Mouse (Mus musculus) left cerebral cortex, adult 2 months (tissue): Measurements from ENCODE around the gene Gm853. TPM values are rescaled to one million over a fixed set of nuclear protein-coding genes. Genes with fewer than 3 reads are reported as not detected.

ENCODE experiments used
- DNase-seq, 2 experiments: peaks; one replicate each; pipeline ENCODE4 v3.0.0; 2021 to 2022; ENCODE audit warnings: low spot score in 2 of 2, mixed read lengths in 1 of 2; ENCODE audit errors: extremely low spot score in 1 of 2
- H3K27ac ChIP-seq: fragments of 200-600 bp; 2 replicates; pipeline ENCODE4 v1.8.1; 2022
- H3K4me3 ChIP-seq: fragments of 200-600 bp; 2 replicates; pipeline ENCODE4 v1.8.1; 2022
- CTCF ChIP-seq: fragments of 200-600 bp; IDR thresholded peaks from 2 replicates; pipeline ENCODE4 v1.8.1; 2022; ENCODE audit warnings: antibody characterized with exemption, mild to moderate bottlenecking, moderate library complexity
- intact Hi-C: fragments of 180-260 bp; cut with DNase I; formaldehyde crosslinking; loops from one replicate; pipeline ENCODE4 v1.15.1; 2025
- total RNA-seq, 2 experiments: library from RNA; stranded (reverse); gene quantifications; 2 replicates each; pipeline ENCODE4 v1.2.3; 2021

Gm853 gene
- total RNA-seq, 2 experiments from 2014 or later, result not detected

DNA sequence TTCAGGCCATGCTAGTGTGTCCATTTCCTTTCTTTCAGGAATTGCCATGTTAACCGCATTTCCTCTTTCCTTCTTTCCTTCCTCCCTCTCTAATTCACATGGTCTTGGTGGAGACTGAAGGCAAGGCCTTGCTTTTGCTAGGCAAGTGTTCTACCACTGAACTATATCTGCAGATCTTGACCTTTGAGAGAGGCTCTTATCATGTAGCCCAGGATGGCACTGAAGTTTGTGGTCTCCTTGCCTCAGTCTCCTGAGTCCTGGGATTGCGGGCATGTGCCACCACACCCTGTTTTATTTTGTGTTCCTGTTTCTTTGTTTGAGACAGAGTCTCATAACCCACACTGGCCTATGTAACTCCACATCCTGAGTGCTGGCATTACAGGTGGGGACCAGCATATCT is 10.3 kb downstream of the Gm853 start:
- Histone ChIP-seq H3K4me3 (no peak overlapping the region), H3K27ac (no peak overlapping the region)
- intact Hi-C loops, result no loop called here
- DNase-seq, result no peak
- TF ChIP-seq CTCF, result no peak

GRCm38 (mm10) chr4:130198694-130199670 is 23.2 kb downstream of the Gm853 start:
- peak; percentile 85 to 93 for DNase-seq
- Histone ChIP-seq H3K27ac (peak overlapping the region; percentile 77), H3K4me3 (peak overlapping the region; percentile 54)
- peak; percentile 96 for TF ChIP-seq CTCF
- intact Hi-C loops, result loop anchor here (1.0 to 2.0 kb wide), 3 partner anchors 48 to 335 kb away; no protein-coding TSS in a partner anchor

- no peak overlapping the region for H3K4me3 ChIP-seq
- intact Hi-C loops, result no loop called here
- TF ChIP-seq CTCF, result no peak
Measured at GRCm38 (mm10) chr4:130196542-130196941, 25.7 kb downstream of the Gm853 start.

GRCm38 (mm10) chr4:130195924-130196323 is 26.3 kb downstream of the Gm853 start:
- H3K27ac ChIP-seq, result no peak overlapping the region
- intact Hi-C loops, result no loop called here
- DNase-seq, result no peak
- no peak overlapping the region for H3K4me3 ChIP-seq
- no peak for TF ChIP-seq CTCF

More at GRCm38 (mm10) chr4:130196542-130196941, 25.7 kb downstream of the Gm853 start:
- H3K27ac ChIP-seq, result no peak overlapping the region
- no peak for DNase-seq

DNA sequence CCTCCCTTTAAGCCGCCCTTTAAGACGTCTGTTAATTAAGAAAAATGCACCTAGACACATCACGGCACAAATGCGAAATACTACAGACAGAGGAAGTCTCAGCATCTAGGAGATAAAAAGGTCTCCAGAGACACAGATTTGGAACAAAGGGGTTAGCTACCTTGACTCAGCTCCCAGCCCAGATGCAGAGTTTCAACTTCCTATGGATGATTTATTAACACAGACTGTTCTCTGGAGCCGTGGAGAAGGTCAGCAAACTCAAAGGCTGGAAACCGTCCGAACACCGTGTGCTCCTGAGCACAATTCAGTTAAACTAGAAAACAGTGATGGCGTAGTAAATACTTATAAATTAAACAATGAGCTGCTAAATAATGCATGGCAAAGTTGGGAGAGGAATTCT is 29.9 kb downstream of the Gm853 start:
- Histone ChIP-seq H3K27ac (no peak overlapping the region), H3K4me3 (no peak overlapping the region)
- intact Hi-C loops, result no loop called here
- DNase-seq, result no peak
- no peak for TF ChIP-seq CTCF

DNA sequence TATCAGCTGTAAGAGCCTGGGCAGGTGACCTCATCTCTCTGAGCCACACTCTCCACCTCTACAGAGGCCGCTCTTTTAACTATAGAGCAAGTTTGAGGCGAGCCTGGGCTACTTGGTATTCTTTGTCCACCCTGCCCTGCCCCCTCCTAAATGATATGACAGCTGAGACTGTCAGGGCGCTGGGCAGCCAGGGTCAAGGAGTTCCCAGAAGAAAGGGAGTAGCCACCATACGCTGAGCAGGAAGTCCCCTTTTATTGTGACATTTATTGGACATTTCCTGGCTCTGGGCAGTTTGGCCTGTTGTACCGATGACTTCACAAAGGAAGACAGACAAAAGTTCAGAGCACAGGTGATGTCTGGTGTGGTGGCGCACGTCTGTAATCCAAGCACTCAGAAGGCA is 32.6 kb downstream of the Gm853 start:
- no peak overlapping the region for H3K27ac ChIP-seq
- TF ChIP-seq CTCF, result no peak
- DNase-seq, result no peak
- H3K4me3 ChIP-seq, result no peak overlapping the region
- intact Hi-C loops, result loop anchor here (1.0 to 10.0 kb wide), 3 partner anchors 51 to 405 kb away; no protein-coding TSS in a partner anchor

DNA sequence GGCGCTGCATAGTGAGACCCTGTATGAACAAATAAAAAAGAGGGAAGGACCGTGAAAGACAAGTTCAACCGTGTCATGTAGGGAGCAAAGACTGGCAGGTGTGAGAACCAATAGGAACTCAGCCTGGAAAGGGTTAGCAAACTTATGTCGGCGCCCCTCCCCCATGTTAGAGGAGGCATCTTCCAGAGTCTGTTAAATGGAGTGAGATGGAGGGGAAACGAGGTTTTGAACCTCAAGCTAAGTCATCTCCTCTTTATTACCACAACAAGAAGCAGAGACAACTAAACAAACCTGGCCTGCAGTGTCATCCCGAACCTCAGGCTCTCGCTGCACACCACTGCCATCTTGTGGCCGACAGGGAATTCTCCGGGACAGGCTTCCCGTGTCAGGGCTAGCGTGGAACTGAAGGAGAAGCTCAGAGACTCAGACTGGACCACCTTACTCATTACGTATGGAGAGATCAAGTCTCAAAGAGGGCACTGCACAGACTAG is 33.3 kb downstream of the Gm853 start:
- peak; percentile 96 for TF ChIP-seq CTCF
- no peak overlapping the region for H3K4me3 ChIP-seq
- H3K27ac ChIP-seq, result no peak overlapping the region
- intact Hi-C loops, result loop anchor here (1.0 to 10.0 kb wide), 3 partner anchors 51 to 404 kb away; no protein-coding TSS in a partner anchor
- peak; percentile 79 to 86 for DNase-seq

DNA sequence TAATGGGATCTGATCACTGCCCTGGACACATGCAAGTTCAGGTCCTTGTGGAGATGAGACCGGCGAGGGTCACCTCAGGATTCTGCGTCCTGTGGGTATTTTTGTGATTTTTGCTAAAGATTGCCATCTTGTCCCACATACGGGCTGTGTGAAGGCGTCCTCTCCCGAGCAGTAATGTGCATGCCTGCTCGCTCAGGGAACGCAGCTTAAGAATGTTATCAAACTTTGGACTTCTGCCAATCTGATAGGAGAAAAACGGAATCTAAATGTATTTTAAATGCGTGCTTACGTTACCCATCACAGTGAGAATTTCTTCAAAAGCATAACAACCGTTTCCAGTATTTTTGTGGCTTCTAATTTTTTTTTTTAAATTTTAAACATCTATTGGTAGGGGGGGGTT is 35.3 kb downstream of the Gm853 start:
- no peak for TF ChIP-seq CTCF
- no peak overlapping the region for H3K27ac ChIP-seq
- no peak for DNase-seq
- intact Hi-C loops, result loop anchor here (1.0 to 10.0 kb wide), 2 partner anchors 151 to 402 kb away; no protein-coding TSS in a partner anchor
- H3K4me3 ChIP-seq, result no peak overlapping the region

DNA sequence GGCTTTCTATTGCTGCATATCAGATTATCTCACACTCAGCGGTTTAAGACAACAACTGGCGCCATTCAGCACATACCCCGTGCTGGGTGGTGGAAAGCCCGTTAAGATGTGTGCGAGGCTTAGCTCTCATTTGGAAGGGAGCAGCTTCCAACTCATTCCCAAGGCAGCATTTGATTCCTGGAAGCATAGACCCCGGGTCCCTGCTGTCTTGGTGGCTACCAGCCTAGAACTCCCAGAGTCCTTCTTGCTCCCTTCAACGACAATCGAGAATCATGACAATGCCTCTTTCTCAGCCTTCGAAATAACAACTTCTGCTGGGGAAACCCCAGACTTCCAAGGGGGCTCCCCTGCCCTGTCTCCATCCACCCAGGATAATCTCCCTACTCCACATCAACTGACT is 35.8 kb downstream of the Gm853 start:
- Histone ChIP-seq H3K27ac (no peak overlapping the region), H3K4me3 (no peak overlapping the region)
- TF ChIP-seq CTCF, result no peak
- no peak for DNase-seq
- intact Hi-C loops, result loop anchor here (1.0 to 10.0 kb wide), 2 partner anchors 150 to 402 kb away; no protein-coding TSS in a partner anchor

DNA sequence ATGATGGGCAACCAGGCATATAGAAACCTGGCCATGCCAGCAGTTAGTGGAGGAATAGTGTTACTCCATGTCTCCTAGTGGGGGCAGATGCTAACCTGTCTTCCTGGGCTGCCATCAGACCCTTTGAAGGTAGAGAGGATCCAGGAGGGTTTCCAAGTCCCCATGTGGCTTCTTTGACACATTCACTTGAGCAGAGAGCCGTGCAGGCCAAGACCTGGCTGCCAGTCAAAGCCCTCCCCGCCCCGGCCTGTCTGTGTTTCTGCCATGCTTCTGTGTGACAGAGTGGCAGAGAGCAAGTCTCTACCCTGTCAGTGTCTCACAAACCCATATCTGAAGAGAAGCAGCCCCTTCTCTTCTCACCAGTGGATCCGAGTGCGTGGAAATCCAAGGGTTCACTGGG is 38.3 kb downstream of the Gm853 start:
- Histone ChIP-seq H3K4me3 (no peak overlapping the region), H3K27ac (no peak overlapping the region)
- TF ChIP-seq CTCF, result no peak
- intact Hi-C loops, result loop anchor here (10.0 kb wide), 1 partner anchor 399 kb away; no protein-coding TSS in a partner anchor
- no peak for DNase-seq

DNA sequence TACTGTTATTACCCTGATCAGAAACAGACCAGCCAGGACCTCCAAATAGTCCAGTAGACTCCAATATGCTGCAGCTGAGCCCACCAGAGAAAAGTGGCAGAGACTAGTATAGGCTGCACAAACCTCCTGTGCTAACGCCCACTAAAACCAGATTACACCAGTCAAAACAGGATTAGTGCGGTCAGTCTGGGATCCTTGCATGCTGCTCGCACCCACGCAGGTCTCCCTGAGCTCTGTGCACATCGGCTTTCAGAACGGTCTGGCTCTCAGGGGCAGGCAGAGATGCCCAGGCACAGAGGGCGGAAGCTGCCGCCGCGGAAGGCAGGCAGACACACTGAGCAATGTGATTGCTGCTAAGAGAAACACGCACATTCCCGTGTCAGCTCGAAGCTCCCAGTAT is 39.2 kb downstream of the Gm853 start:
- no peak for DNase-seq
- H3K4me3 ChIP-seq, result no peak overlapping the region
- intact Hi-C loops, result loop anchor here (10.0 kb wide), 1 partner anchor 398 kb away; no protein-coding TSS in a partner anchor
- no peak overlapping the region for H3K27ac ChIP-seq
- TF ChIP-seq CTCF, result no peak

DNA sequence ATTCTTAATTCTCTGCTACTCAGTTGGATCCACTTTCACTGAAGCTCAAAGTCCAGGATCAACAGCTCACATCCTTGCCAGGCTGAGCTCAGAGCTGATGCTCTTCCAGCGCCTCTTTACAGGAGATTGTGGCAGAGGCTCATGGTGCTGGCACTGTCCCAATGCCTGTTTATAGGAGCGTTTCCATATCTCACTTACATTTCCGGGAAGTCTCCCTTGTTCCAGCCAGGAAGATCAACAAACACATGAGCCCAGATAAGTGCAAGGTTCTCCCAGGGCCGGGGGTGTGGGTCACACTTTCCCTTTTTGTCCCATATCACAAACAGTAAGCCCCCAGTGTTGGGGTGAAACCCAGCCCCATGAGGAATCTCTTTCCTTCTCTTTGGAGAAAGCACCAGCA is 40.3 kb downstream of the Gm853 start:
- no peak overlapping the region for H3K27ac ChIP-seq
- no peak overlapping the region for H3K4me3 ChIP-seq
- no peak for DNase-seq
- intact Hi-C loops, result loop anchor here (10.0 kb wide), 1 partner anchor 397 kb away; no protein-coding TSS in a partner anchor
- TF ChIP-seq CTCF, result no peak
